Mouse (Mus musculus) megakaryocyte, embryonic 14.5 days (primary cell): ENCODE data around the gene Ptges2.

Experiments used
- FLI1 ChIP-seq: IDR thresholded peaks from 2 replicates; pipeline ENCODE4 v1.6.1; 2012; ENCODE audit warnings: low read length, inconsistent platforms, mixed read lengths
- GATA1 ChIP-seq: IDR thresholded peaks from 3 replicates; pipeline ENCODE4 v1.6.1; 2012; ENCODE audit warnings: mixed read lengths, low read length, inconsistent platforms, borderline replicate concordance

- TF ChIP-seq GATA1 (no peak), FLI1 (no peak)
Measured at GRCm38 (mm10) chr2:32448480-32448879, 52.8 kb downstream of the Ptges2 start.
